Mouse (Mus musculus) stomach, postnatal 0 days (tissue): ENCODE measurements at regions not wholly inside any gene's neighbourhood (a gene's known extent, or its start where the extent isn't known, plus 50 kb on each side); places are given as distances from the start of the nearest gene placed in this dataset.

Source experiments
- ATAC-seq: fragments of 200-750 bp; cut with Nextera tagmentation; 2 replicates; pipeline ENCODE4 v1.8.0; 2017; ENCODE audit not compliant: low FRiP score, low TSS enrichment
- DNase-seq: peaks from one replicate; pipeline ENCODE4 v3.0.0-alpha.2; 2016; ENCODE audit warnings: low spot score
- H3K27ac ChIP-seq: fragments of 300-500 bp; sonication (generic); replicated peaks from 2 replicates; pipeline ENCODE4 v1.5.1; 2014; ENCODE audit warnings: mild to moderate bottlenecking, control low read depth
- H3K27me3 ChIP-seq: fragments of 300-500 bp; sonication (generic); 2 replicates; pipeline ENCODE4 v1.6.1; 2014; ENCODE audit warnings: low read length; ENCODE audit not compliant: control insufficient read depth, insufficient read depth
- H3K36me3 ChIP-seq: fragments of 300-500 bp; sonication (generic); 2 replicates; pipeline ENCODE4 v1.6.1; 2014; ENCODE audit warnings: low read length, mixed read lengths; ENCODE audit not compliant: control insufficient read depth, insufficient read depth
- H3K4me1 ChIP-seq: fragments of 300-500 bp; sonication (generic); replicated peaks from 2 replicates; pipeline ENCODE4 v1.6.1; 2014; ENCODE audit warnings: antibody characterized with exemption; ENCODE audit not compliant: control insufficient read depth, insufficient read depth
- H3K4me2 ChIP-seq: fragments of 300-500 bp; sonication (generic); replicated peaks from 2 replicates; pipeline ENCODE4 v1.6.1; 2014; ENCODE audit warnings: low read depth, mild to moderate bottlenecking, control low read depth, moderate library complexity
- H3K4me3 ChIP-seq: fragments of 300-500 bp; sonication (generic); 2 replicates; pipeline ENCODE4 v1.5.1; 2014; ENCODE audit warnings: low read depth, low read length, control low read depth
- H3K9ac ChIP-seq: fragments of 300-500 bp; sonication (generic); 2 replicates; pipeline ENCODE4 v1.6.1; 2014; ENCODE audit warnings: mild to moderate bottlenecking, low read length, control low read depth, mixed read lengths
- H3K9me3 ChIP-seq: fragments of 300-500 bp; sonication (generic); 2 replicates; pipeline ENCODE4 v1.6.1; 2016; ENCODE audit warnings: low read length; ENCODE audit not compliant: control insufficient read depth
- CTCF ChIP-seq: IDR thresholded peaks from 2 replicates; pipeline ENCODE4 v1.5.1; 2016; ENCODE audit warnings: antibody characterized with exemption, low read depth, mild to moderate bottlenecking, moderate library complexity
- EP300 ChIP-seq: optimal IDR thresholded peaks from 2 replicates; pipeline ENCODE3; 2016; ENCODE audit warnings: antibody characterized with exemption
- WGBS: fragments of 180-500 bp; shearing (Covaris S2); extraction: QIAGEN DNeasy Blood & Tissue Kit; methylation state at CpG from one replicate; pipeline ENCODE4 v1.1.7; 2014; 5-methylcytosine and 5-hydroxymethylcytosine counted together

GRCm38 (mm10) chrX:17026161-17026829 lies 114.7 kb upstream of the Ndp start:
- Histone ChIP-seq H3K9ac (no peak overlapping the region), H3K27me3 (no peaks in the 10 kb centered on the region), H3K4me2 (no peak overlapping the region), H3K4me3 (no peak overlapping the region), H3K27ac (no peak overlapping the region), H3K4me1 (no peaks in the 10 kb centered on the region), H3K36me3 (no peaks in the 10 kb centered on the region), H3K9me3 (no peaks in the 10 kb centered on the region)
- no peak for DNase-seq
- TF ChIP-seq EP300 (no peak), CTCF (no peak)
- no peak for ATAC-seq

- Histone ChIP-seq H3K4me2 (no peak overlapping the region), H3K4me1 (no peaks in the 10 kb centered on the region), H3K9me3 (no peaks in the 10 kb centered on the region), H3K27me3 (no peaks in the 10 kb centered on the region), H3K36me3 (no peaks in the 10 kb centered on the region), H3K4me3 (no peak overlapping the region), H3K27ac (no peak overlapping the region), H3K9ac (no peak overlapping the region)
- ATAC-seq (no peak), DNase-seq (no peak)
- TF ChIP-seq EP300 (no peak), CTCF (no peak)
- WGBS: 41% methylated on average over 1 of the region's 1 CpGs
Observed at GRCm38 (mm10) chrX:17017823-17018222, 106.2 kb upstream of the Ndp start.

- Histone ChIP-seq H3K27ac (no peak overlapping the region), H3K4me3 (no peak overlapping the region), H3K9me3 (no peaks in the 10 kb centered on the region), H3K4me1 (no peaks in the 10 kb centered on the region), H3K27me3 (no peaks in the 10 kb centered on the region), H3K4me2 (no peak overlapping the region), H3K36me3 (no peaks in the 10 kb centered on the region), H3K9ac (no peak overlapping the region)
- DNase-seq: no peak
- ATAC-seq: no peak
- 49% methylated on average over 2 of the region's 2 CpGs for WGBS
- no peak for TF ChIP-seq CTCF
- TF ChIP-seq EP300: no peak
Observed at GRCm38 (mm10) chrX:17009188-17009587, 97.6 kb upstream of the Ndp start.

- Histone ChIP-seq H3K4me3 (no peak overlapping the region), H3K4me2 (no peak overlapping the region), H3K27ac (no peak overlapping the region), H3K9me3 (no peaks in the 10 kb centered on the region), H3K36me3 (no peaks in the 10 kb centered on the region), H3K27me3 (no peaks in the 10 kb centered on the region), H3K4me1 (no peaks in the 10 kb centered on the region), H3K9ac (no peak overlapping the region)
- 29% methylated on average over 4 of the region's 5 CpGs for WGBS
- TF ChIP-seq CTCF: no peak
- no peak for TF ChIP-seq EP300
- no peak for ATAC-seq
- DNase-seq: peak; percentile 12
Observed at GRCm38 (mm10) chrX:16998578-16998977, 87.0 kb upstream of the Ndp start.
